Mouse (Mus musculus) adipocyte (in vitro differentiated cells): ENCODE data around the gene Otoa.

ENCODE experiments used
- DNase-seq: peaks from one replicate; pipeline ENCODE4 v3.0.0-alpha.2; 2016; ENCODE audit warnings: low spot score

Otoa gene

DNA sequence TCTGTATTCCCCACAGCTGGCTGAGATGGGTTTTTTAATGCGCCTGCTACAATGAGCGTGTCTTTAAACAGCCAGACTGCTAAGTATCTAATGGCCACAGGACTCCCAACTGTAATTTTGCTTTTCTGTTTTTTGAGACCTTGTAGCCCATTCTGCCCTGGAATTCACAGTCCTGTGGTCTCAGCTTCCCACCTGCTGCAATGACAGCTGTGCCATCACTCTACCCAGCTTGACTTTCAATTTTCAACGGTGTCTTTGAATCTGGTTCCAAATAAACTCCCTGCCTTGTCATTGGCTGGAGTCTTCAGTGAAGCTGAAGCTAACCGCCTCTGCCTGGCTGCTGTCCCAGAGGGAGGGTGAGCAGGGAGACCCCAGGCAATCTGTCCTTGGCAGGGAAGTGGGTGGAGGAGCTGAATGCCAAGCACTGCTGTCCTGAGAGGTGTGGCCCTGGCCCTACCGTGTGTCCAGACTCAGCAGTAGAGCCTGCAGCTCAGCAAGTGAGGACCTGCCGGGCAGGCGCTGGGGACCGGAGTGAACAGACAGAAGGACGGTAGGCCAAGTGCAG lies 1.6 kb downstream of the Otoa start:
- DNase-seq, result no peak

DNA sequence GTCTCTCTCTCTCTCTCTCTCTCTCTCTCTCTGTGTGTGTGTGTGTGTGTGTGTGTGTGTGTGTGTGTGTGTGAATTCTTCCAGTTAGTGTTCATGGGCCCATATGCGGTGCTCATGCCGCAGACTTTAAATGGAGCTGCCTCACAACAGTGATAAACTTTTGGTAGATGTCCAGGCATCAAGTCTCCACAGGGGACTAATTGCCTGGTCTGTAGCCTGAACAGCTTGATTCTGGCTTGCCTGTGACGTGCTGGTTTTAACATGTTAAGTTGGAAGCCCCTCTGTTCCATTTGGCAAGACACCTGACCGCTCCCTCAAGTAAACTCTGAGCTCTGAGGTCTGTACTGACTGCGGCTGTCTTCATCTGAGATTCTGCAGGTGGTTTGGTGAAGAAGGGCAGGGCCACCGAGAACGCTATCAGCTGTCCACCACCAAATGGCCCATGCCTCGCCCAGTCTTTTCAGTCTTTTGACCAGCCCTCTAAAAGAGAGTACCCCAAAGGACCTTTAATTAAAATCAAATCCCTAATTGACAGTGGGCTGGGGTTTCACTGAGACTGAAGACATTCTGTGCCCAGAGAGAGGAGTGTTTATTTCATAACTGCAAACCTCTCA lies 3.5 kb downstream of the Otoa start:
- no peak for DNase-seq

DNA sequence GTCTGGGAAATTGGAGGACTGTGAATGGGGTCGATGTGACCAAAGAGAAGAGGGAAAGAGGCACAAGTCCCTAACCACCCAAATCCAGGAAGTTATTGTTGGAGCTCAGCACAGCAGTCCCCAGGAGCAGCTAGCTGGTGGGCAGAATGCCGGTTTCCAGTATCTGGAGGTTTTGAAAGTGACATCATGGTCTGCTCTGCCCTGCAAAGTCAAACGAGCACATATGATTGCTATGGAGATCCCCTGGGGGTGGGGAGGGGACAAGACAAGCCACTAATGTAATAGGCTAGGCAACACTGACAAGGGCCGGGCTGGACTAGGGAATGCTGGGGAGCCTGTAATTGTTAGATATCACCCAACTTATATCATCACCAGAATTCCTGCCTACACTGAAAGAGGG lies 4.0 kb downstream of the Otoa start:
- DNase-seq, result no peak

DNA sequence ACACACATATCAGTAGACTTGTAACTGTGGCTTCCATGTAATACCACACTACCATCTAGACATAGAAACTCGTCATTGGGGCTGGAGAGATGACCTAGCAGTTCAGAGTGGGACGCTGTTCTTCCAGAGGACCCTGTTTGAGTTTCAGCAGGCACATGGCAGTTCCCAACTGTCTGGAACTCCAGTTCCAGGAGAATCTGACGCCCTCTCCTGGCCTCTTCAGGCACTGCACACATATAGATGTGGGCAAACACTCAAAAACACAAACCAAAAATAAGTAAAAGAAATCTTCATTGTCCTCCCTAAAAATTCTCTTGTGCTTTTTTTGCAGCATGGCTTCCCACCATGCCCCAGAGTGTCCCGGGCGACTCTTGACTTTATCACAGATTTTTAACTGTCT lies 7.3 kb downstream of the Otoa start:
- DNase-seq, result no peak

DNA sequence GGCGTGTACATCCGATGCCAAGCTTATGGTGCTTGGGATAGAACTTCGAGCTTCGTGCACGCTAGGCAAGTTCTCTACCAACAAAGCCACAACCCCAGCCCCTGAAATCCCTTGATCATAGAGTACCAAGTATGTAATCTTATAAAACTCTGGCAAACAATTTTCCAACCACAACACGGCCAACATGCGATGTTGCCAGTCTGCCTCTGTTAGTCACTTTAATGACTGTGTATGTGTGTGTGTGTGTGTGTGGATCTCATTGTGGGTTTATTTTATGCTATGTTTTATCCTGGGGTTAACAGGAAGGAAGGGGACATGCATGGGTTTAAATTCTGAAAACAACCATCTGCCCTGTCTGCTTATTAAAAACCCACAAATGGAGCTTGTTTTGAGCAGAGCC lies 9.3 kb downstream of the Otoa start:
- DNase-seq, result no peak

GRCm38 (mm10) chr7:121093026-121093425 lies 11.6 kb downstream of the Otoa start:
- no peak for DNase-seq

DNA sequence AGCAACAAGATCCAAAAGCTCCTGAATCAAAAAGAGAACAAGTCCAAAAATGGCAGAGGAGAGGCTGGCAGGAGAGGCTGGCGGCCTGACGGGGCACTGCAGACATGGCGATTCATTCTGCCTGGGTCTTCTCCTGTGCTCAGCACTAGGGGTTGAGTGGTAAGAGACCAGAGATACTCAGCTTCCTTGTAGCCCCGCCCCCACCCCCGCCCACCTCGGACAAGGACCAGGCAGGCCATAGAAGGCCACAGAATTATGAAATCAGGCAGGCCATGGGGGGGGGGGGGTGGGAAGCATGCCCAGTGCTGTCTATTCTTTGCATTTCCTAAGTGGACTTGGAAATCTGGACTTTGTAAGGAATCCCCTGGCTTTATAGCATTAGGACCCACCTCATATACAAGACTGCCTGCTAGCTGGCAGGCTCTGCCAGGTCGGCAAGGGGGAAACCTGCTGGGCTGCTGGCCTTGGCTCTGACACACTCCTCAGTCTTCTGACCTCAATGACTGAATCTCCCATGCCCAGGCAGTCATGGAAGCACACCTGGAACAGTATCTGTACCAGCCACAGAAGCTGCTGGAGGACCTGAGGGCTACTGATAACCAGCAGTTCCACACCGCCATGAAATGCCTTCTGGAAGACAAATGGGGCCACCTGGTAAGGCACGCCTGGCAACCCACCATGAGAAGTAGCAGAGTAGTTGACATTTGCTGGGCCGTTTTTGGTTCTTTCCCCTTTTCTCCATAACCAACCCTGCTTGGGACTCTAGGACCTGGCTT lies 17.4 kb downstream of the Otoa start:
- no peak for DNase-seq

GRCm38 (mm10) chr7:121107851-121108250 lies 26.4 kb downstream of the Otoa start:
- DNase-seq, result no peak

DNA sequence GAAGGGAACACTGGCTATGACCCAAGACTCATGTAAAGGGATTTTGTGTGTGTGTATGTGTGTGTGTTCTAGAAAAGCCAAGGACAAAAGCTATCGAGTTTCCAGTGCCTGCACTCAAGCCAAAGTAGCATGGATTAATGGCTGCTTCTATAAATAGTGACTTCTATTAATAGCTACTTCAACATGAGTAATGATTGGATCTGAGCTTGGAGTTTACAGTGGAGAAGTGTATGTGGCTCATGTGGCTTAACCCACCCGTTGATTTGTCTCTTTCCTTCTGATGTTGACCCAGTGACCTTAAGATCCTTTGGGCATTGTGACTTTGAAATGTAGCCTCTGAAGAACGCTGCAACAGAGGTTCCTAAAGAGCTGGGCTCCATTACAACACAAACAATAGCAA lies 29.9 kb downstream of the Otoa start:
- peak; percentile 8 for DNase-seq

- DNase-seq, result no peak
Measured at GRCm38 (mm10) chr7:121111762-121112161, 30.3 kb downstream of the Otoa start.

DNA sequence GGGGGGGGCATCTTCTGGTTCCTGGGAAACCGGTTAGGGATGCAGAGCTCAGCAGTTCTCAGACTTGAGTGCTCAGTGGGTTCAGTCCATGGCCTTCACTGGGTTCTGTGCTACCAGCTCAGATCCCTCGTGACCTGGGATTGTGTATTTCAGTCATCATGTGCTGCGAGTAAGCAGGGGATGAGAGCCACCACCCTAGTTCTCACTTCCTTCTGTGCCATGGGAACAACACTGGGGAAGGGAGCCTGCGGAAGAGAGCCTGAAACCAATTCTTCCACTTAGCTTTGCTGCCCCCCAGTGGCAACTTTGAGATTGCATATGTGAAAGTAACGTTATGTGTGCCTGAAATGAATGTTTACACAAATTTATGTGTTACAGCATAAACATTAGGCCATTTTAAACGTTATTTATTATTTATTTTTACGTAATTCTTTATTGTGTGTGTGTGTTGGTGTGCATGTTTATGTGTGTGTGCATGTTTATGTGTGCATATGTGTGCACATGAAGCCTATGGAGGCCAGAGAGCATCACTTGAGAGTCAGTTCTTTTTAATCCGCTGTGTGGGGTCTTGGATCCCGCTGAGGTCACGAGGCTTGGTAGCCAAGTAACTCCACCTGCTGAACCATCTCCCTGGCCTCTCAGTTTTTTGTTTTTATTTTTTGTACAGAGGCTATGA lies 38.8 kb downstream of the Otoa start:
- peak; percentile 82 for DNase-seq

DNA sequence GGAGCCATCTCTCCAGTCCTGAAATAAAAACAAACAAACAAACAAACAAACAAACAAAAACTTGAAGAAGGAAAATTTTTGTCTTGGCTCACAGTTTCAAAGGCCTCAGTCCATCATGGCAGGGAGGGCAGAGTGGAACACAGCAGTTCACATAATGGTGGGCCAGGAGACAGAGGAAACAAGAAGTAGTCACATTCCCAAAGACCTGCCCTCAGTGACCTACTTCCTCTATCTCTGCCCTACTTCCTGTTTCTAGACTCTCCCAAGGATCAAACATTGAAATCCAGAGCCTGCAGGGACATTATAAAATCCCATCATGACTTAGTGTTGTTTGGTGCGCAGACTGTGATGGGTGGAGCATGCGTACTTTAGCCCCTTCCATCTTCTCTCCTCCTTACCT lies 49.4 kb downstream of the Otoa start:
- DNase-seq, result no peak

- no peak for DNase-seq
Measured at GRCm38 (mm10) chr7:121141274-121141673, 59.8 kb downstream of the Otoa start.

DNA sequence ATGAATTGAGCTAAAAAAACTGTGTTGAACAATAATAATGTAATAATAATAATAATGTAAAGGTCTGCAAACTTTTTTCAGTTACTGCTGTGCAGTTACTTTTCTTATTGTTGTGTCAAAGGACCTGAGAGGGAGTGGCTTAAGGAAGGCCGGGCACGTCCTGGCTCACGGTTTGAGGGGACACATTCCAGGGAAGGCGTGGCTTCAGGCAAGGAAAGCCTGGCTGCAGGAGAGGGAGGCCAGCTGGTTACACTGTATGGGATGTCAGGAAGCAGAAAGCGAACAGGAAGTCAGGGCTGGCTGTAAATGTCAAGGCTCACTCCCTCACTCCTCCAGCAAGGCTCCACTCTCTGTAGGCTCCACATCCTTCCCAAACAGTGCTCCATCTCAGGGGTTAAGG lies 69.2 kb downstream of the Otoa start:
- DNase-seq, result no peak

DNA sequence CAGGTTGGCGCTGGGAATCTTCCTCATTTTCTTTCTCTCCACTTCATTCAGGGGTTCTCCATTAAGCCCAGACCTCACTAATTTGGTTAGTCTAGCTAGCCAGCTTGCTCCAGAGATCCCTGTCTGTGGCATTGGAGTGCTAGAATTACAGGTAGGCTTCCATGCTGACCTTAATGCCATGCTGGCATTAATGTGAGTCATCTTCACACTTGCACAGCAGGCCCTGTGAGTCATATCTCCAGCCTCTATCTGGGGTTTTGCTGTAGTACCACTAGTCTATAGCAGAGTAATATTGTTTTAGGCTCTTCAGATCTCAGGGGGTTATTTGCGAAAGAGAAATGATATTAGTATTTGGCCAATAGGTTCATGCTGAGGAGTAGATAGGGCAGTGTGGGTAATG lies 70.7 kb downstream of the Otoa start:
- DNase-seq, result no peak

DNA sequence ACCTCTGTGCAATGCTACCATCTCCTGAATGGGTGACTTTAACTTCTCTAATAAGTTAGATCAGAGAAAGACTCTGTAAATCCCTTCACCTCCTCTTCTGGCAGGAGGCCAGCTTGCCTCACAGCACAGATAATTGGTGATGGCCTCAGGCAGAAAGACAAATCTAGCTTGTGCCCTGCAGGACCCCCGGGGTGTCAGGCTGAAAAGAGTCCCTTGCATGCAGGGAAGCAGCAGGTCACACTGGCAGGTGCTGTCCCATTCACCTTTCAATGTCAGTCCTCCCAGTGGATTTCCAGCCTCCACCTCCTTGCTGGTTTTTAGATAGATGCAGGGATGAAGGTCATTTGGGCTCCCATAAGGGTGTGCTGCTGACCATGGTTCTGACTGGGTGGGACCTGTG lies 84.2 kb downstream of the Otoa start:
- DNase-seq, result no peak

DNA sequence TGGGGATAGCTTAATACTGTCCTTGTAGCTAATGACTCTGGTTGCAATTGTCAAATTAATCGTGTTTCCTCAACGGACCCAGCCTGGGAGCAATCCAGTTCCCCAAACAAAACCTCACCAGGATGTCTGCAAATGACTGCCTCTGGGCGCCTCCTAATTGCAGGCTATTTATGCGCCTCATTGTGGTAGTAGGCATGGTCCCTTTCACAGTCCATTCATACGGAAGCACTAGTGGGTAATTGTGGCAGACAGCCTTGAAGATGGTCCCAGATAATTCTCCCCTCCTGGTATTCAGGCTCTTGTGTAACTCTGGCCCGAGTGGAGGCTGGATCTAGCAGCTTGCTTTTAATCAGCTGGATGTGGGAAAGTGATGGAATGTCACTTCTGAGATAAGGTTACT lies 90.4 kb downstream of the Otoa start:
- DNase-seq, result no peak

GRCm38 (mm10) chr7:121187201-121187786 lies 105.8 kb downstream of the Otoa start:
- no peak for DNase-seq

- DNase-seq, result no peak
Measured at GRCm38 (mm10) chr7:121188976-121189375, 107.5 kb downstream of the Otoa start.

GRCm38 (mm10) chr7:121198933-121199332 lies 117.5 kb downstream of the Otoa start:
- no peak for DNase-seq

- DNase-seq, result no peak
Measured at GRCm38 (mm10) chr7:121211804-121212203, 130.4 kb downstream of the Otoa start.
